In genomic region chr1:105199305-105199704, GRCm38 (mm10) we compare ENCODE assay signal across 11 mouse cellular contexts.
A peak's percentile ranks its signal among the peaks of the same experiment; 100 is the strongest.
DNase-seq lines count a peak whose midpoint lies in the region; ATAC-seq lines count a peak whose summit lies in the region.
"Had no signal": no experiment of that assay in that cellular context is flagged by ENCODE, and none has a peak within 500 bp of the region (broad histone marks: within the 10 kb centered on the region; RNA-seq: fewer than 3 reads in every experiment).

No protein-coding gene starts in this region.

- no peak overlapping the region for H3K27ac ChIP-seq in embryonic facial prominence, embryonic 14.5 days (replicated peaks; ENCODE audit: low read depth, low read length)
- no peak overlapping the region for H3K27ac ChIP-seq in embryonic facial prominence, embryonic 10.5 days (replicated peaks)
- peak overlapping the region; percentile 54; the same call in 1 of the 2 replicates for H3K27ac ChIP-seq in heart, embryonic 13.5 days (replicated peaks)
- peak overlapping the region; percentile 46; the same call in 1 of the 2 replicates for H3K27ac ChIP-seq in lung, embryonic 16.5 days (ENCODE audit: low read length)
- no peak overlapping the region for H3K27ac ChIP-seq in midbrain, embryonic 14.5 days (replicated peaks; ENCODE audit: low read depth, low read length)
- H3K27ac ChIP-seq: layer of hippocampus, adult 2 months; limb, embryonic 13.5 days; midbrain, embryonic 15.5 days had no signal

- H3K36me3 ChIP-seq in embryonic facial prominence, embryonic 14.5 days (ENCODE audit: control insufficient read depth, insufficient read depth, low read length): no peaks in the 10 kb centered on the region
- H3K36me3 ChIP-seq in embryonic facial prominence, embryonic 10.5 days (replicated peaks): no peaks in the 10 kb centered on the region
- no peaks in the 10 kb centered on the region for H3K36me3 ChIP-seq in heart, embryonic 13.5 days
- no peaks in the 10 kb centered on the region for H3K36me3 ChIP-seq in lung, embryonic 16.5 days (ENCODE audit: control insufficient read depth, insufficient read depth, low read length)
- no peaks in the 10 kb centered on the region for H3K36me3 ChIP-seq in midbrain, embryonic 14.5 days (ENCODE audit: control insufficient read depth, insufficient read depth, low read length)
- H3K36me3 ChIP-seq: limb, embryonic 13.5 days; midbrain, embryonic 15.5 days had no signal

- no peak overlapping the region for H3K4me2 ChIP-seq in embryonic facial prominence, embryonic 14.5 days (ENCODE audit: low read depth, low read length)
- no peak overlapping the region for H3K4me2 ChIP-seq in heart, embryonic 13.5 days
- H3K4me2 ChIP-seq in lung, embryonic 16.5 days (ENCODE audit: low read depth, low read length): no peak overlapping the region
- H3K4me2 ChIP-seq in midbrain, embryonic 14.5 days (ENCODE audit: low read length): no peak overlapping the region
- H3K4me2 ChIP-seq: limb, embryonic 13.5 days; midbrain, embryonic 15.5 days had no signal

- 65% methylated on average over 3 of the region's 3 CpGs for WGBS in embryonic facial prominence, embryonic 14.5 days
- 82% methylated on average over 3 of the region's 3 CpGs for WGBS in embryonic facial prominence, embryonic 10.5 days
- 51% methylated on average over 3 of the region's 3 CpGs for WGBS in heart, embryonic 13.5 days
- WGBS in lung, embryonic 16.5 days: 31% methylated on average over 3 of the region's 3 CpGs
- WGBS in midbrain, embryonic 14.5 days: 85% methylated on average over 3 of the region's 3 CpGs

- peaks cover 4% of the 10 kb centered on the region; the same call in 1 of the 2 replicates for H3K9me3 ChIP-seq in embryonic facial prominence, embryonic 14.5 days (ENCODE audit: control insufficient read depth, low read length)
- H3K9me3 ChIP-seq in embryonic facial prominence, embryonic 10.5 days: peaks cover 5% of the 10 kb centered on the region; the same call in 1 of the 2 replicates
- peaks cover 11% of the 10 kb centered on the region for H3K9me3 ChIP-seq in heart, embryonic 13.5 days
- H3K9me3 ChIP-seq in lung, embryonic 16.5 days (ENCODE audit: control insufficient read depth, low read length): no peaks in the 10 kb centered on the region
- no peaks in the 10 kb centered on the region for H3K9me3 ChIP-seq in midbrain, embryonic 14.5 days (ENCODE audit: control insufficient read depth, low read length)
- H3K9me3 ChIP-seq: midbrain, embryonic 15.5 days had no signal

- no peak overlapping the region for H3K4me3 ChIP-seq in embryonic facial prominence, embryonic 14.5 days (ENCODE audit: low read depth, low read length)
- H3K4me3 ChIP-seq in embryonic facial prominence, embryonic 10.5 days: no peak overlapping the region
- no peak overlapping the region for H3K4me3 ChIP-seq in heart, embryonic 13.5 days
- no peak overlapping the region for H3K4me3 ChIP-seq in lung, embryonic 16.5 days (ENCODE audit: low read length)
- no peak overlapping the region for H3K4me3 ChIP-seq in midbrain, embryonic 14.5 days (replicated peaks; ENCODE audit: low read depth, low read length)
- H3K4me3 ChIP-seq: layer of hippocampus, adult 2 months; limb, embryonic 13.5 days; midbrain, embryonic 15.5 days had no signal

- peak; percentile 48 for DNase-seq in embryonic facial prominence, embryonic 14.5 days (ENCODE audit: low spot score)
- DNase-seq in embryonic facial prominence, embryonic 10.5 days (ENCODE audit: low spot score): no peak
- DNase-seq in 416B (ENCODE audit: low read depth): peak; percentile 51
- no peak for DNase-seq in midbrain, embryonic 14.5 days
- DNase-seq in left cerebral cortex, postnatal 4 days: no peak

- no peaks in the 10 kb centered on the region for H3K27me3 ChIP-seq in embryonic facial prominence, embryonic 14.5 days (replicated peaks; ENCODE audit: control insufficient read depth, insufficient read depth, low read length)
- no peaks in the 10 kb centered on the region for H3K27me3 ChIP-seq in embryonic facial prominence, embryonic 10.5 days (replicated peaks; ENCODE audit: low read depth, poor library complexity, severe bottlenecking)
- H3K27me3 ChIP-seq in heart, embryonic 13.5 days (replicated peaks): no peaks in the 10 kb centered on the region
- H3K27me3 ChIP-seq in lung, embryonic 16.5 days (ENCODE audit: control insufficient read depth, insufficient read depth, low read depth, low read length): no peaks in the 10 kb centered on the region
- H3K27me3 ChIP-seq in midbrain, embryonic 14.5 days (ENCODE audit: control insufficient read depth, insufficient read depth, low read length): no peaks in the 10 kb centered on the region
- H3K27me3 ChIP-seq: limb, embryonic 13.5 days; midbrain, embryonic 15.5 days had no signal

- intact Hi-C loops in left cerebral cortex, postnatal 4 days (cut with DNase I): no loop called here

- no peak for ATAC-seq in embryonic facial prominence, embryonic 14.5 days (ENCODE audit: low read depth)
- ATAC-seq in heart, embryonic 13.5 days (ENCODE audit: extremely low read depth, insufficient number of reproducible peaks, low FRiP score, low TSS enrichment): no peak
- peak; percentile 92 for ATAC-seq in lung, embryonic 16.5 days (ENCODE audit: low read depth)
- no peak for ATAC-seq in frontal cortex, adult (ENCODE audit: low TSS enrichment)
- no peak for ATAC-seq in midbrain, embryonic 14.5 days (ENCODE audit: low FRiP score, low TSS enrichment)
- ATAC-seq: midbrain, embryonic 15.5 days had no signal

- no peaks in the 10 kb centered on the region for H3K4me1 ChIP-seq in embryonic facial prominence, embryonic 14.5 days (ENCODE audit: control insufficient read depth, insufficient read depth, low read length)
- H3K4me1 ChIP-seq in embryonic facial prominence, embryonic 10.5 days: no peaks in the 10 kb centered on the region
- peaks cover 2% of the 10 kb centered on the region; the same call in 1 of the 2 replicates for H3K4me1 ChIP-seq in heart, embryonic 13.5 days
- no peaks in the 10 kb centered on the region for H3K4me1 ChIP-seq in lung, embryonic 16.5 days (replicated peaks; ENCODE audit: control insufficient read depth, insufficient read depth, low read length)
- H3K4me1 ChIP-seq in midbrain, embryonic 14.5 days (ENCODE audit: control insufficient read depth, insufficient read depth, low read length): no peaks in the 10 kb centered on the region
- H3K4me1 ChIP-seq: limb, embryonic 13.5 days; midbrain, embryonic 15.5 days had no signal

- no peak overlapping the region for H3K9ac ChIP-seq in embryonic facial prominence, embryonic 14.5 days (ENCODE audit: low read depth, low read length)
- H3K9ac ChIP-seq in heart, embryonic 13.5 days: no peak overlapping the region
- no peak overlapping the region for H3K9ac ChIP-seq in lung, embryonic 16.5 days (ENCODE audit: low read length)
- no peak overlapping the region for H3K9ac ChIP-seq in midbrain, embryonic 14.5 days (replicated peaks; ENCODE audit: low read length)
- H3K9ac ChIP-seq: limb, embryonic 13.5 days; midbrain, embryonic 15.5 days had no signal

Comparison
In these comparisons a context has a peak if more than half of its experiments do, and no peak if none do; other contexts are left out.
1. DNase-seq: peak in embryonic facial prominence, embryonic 14.5 days (single experiment) and 416B (single experiment); none in embryonic facial prominence, embryonic 10.5 days (single experiment), midbrain, embryonic 14.5 days (single experiment) and left cerebral cortex, postnatal 4 days (single experiment).
2. H3K27ac ChIP-seq: peak in heart, embryonic 13.5 days (single experiment) and lung, embryonic 16.5 days (single experiment); none in embryonic facial prominence, embryonic 14.5 days (single experiment), embryonic facial prominence, embryonic 10.5 days (single experiment) and midbrain, embryonic 14.5 days (single experiment).